Mouse (Mus musculus): ENCODE measurements around the gene Tex264. TPM values are rescaled to one million over a fixed set of nuclear protein-coding genes. Genes with fewer than 3 reads are reported as not detected.

Tex264 gene
- total RNA-seq, 2 experiments from 2014 or later, result 71.2 to 78.9 TPM

GRCm38 (mm10) chr9:106613951-106614350 lies 71.8 kb downstream of the Tex264 start:
- DNase-seq (ENCODE audit: low spot score in 2 of 2), result no peak

- no peak for DNase-seq (ENCODE audit: low spot score in 2 of 2)
Observed at GRCm38 (mm10) chr9:106610727-106611126, 75.0 kb downstream of the Tex264 start.

Other genes starting within 250 kb of the Tex264 start
- 10 to 100 TPM; 23.1 to 23.4 TPM for gene Acy1, start 247.6 kb downstream of the Tex264 start, total RNA-seq (2021)
- gene Abhd14b, start 238.5 kb downstream of the Tex264 start, total RNA-seq (2021), result 10 to 100 TPM; 43.5 to 44.1 TPM
- gene Abhd14a, start 238.2 kb downstream of the Tex264 start, total RNA-seq (2021), result 10 to 100 TPM; 29.8 to 30.2 TPM
- 10 to 100 TPM; 59.5 to 63.8 TPM for gene Pcbp4, start 232.6 kb downstream of the Tex264 start, total RNA-seq (2021)
- under 1 TPM; 0.40 to 0.67 TPM for gene Gpr62, start 220.0 kb downstream of the Tex264 start, total RNA-seq (2021)
- gene Rrp9, start 210.0 kb downstream of the Tex264 start, total RNA-seq (2021), result 10 to 100 TPM; 33.4 to 40.7 TPM
- gene Parp3, start 209.0 kb downstream of the Tex264 start, total RNA-seq (2021), result 10 to 100 TPM; 15.8 to 18.1 TPM
- gene Iqcf1, start 186.0 kb downstream of the Tex264 start, total RNA-seq (2021), result not detected
- gene Iqcf5, start 171.4 kb downstream of the Tex264 start, total RNA-seq (2021), result not detected
- gene Iqcf3, start 124.3 kb downstream of the Tex264 start, total RNA-seq (2021), result not detected
- gene Iqcf4, start 114.9 kb downstream of the Tex264 start, total RNA-seq (2021), result not detected
- gene Iqcf6, start 59.3 kb downstream of the Tex264 start, total RNA-seq (2021), result not detected
- gene Grm2, start 29.8 kb downstream of the Tex264 start, total RNA-seq (2021), result under 1 TPM in 1 of 2 experiments, not detected in 1; 0.37 TPM
- 10 to 100 TPM; 27.5 to 27.8 TPM for gene Rad54l2, start 103.3 kb upstream of the Tex264 start, total RNA-seq (2021)
- 10 to 100 TPM; 34.1 to 39.8 TPM for gene Dcaf1, start 135.9 kb upstream of the Tex264 start, total RNA-seq (2021)
- 10 to 100 TPM; 39.3 to 42.3 TPM for gene Rbm15b, start 201.5 kb upstream of the Tex264 start, total RNA-seq (2021)
- gene Manf, start 206.1 kb upstream of the Tex264 start, total RNA-seq (2021), result 100 to 1,000 TPM; 264 to 274 TPM

Data from adrenal gland, postnatal 4 days (tissue).